Mouse (Mus musculus) ovary, postnatal 36 days (tissue): ENCODE results near the gene Ptgs2.

Experiments used
- DNase-seq: peaks from one replicate; pipeline ENCODE4 v3.0.0; 2022; ENCODE audit warnings: low spot score, mixed read lengths

Gene Ptgs2

GRCm38 (mm10) chr1:150099790-150100333 is at the start of gene Ptgs2:
Gene Ptgs2, plus strand, starts transcription at chr1:150100031.
- peak; percentile 45 for DNase-seq

GRCm38 (mm10) chr1:150050256-150050655 is 49.6 kb upstream of the Ptgs2 start:
- no peak for DNase-seq

GRCm38 (mm10) chr1:150065684-150066083 is 34.1 kb upstream of the Ptgs2 start:
- no peak for DNase-seq

GRCm38 (mm10) chr1:150072880-150073279 is 27.0 kb upstream of the Ptgs2 start:
- no peak for DNase-seq

- DNase-seq = no peak
Measured at GRCm38 (mm10) chr1:150074609-150075008, 25.2 kb upstream of the Ptgs2 start.

- no peak for DNase-seq
Measured at GRCm38 (mm10) chr1:150089040-150089692, 10.7 kb upstream of the Ptgs2 start.

- DNase-seq = no peak
Measured at GRCm38 (mm10) chr1:150090229-150090628, 9.6 kb upstream of the Ptgs2 start.

GRCm38 (mm10) chr1:150097036-150097435 is 2.8 kb upstream of the Ptgs2 start:
- no peak for DNase-seq

GRCm38 (mm10) chr1:150097721-150098120 is 2.1 kb upstream of the Ptgs2 start:
- no peak for DNase-seq

GRCm38 (mm10) chr1:150099374-150099773 is 457 bp upstream of the Ptgs2 start:
- DNase-seq = no peak

GRCm38 (mm10) chr1:150104228-150104720 is 4.4 kb downstream of the Ptgs2 start:
- no peak for DNase-seq

GRCm38 (mm10) chr1:150106736-150107135 is 6.9 kb downstream of the Ptgs2 start:
- no peak for DNase-seq

GRCm38 (mm10) chr1:150109591-150109990 is 9.8 kb downstream of the Ptgs2 start:
- no peak for DNase-seq

GRCm38 (mm10) chr1:150115352-150115751 is 15.5 kb downstream of the Ptgs2 start:
- DNase-seq = no peak

- no peak for DNase-seq
Measured at GRCm38 (mm10) chr1:150118352-150118751, 18.5 kb downstream of the Ptgs2 start.

- DNase-seq = no peak
Measured at GRCm38 (mm10) chr1:150125568-150125967, 25.7 kb downstream of the Ptgs2 start.

GRCm38 (mm10) chr1:150130070-150130469 is 30.2 kb downstream of the Ptgs2 start:
- DNase-seq = no peak

GRCm38 (mm10) chr1:150130586-150131275 is 30.9 kb downstream of the Ptgs2 start:
- no peak for DNase-seq

- no peak for DNase-seq
Measured at GRCm38 (mm10) chr1:150135350-150135749, 35.5 kb downstream of the Ptgs2 start.

- DNase-seq = no peak
Measured at GRCm38 (mm10) chr1:150139730-150140129, 39.9 kb downstream of the Ptgs2 start.

GRCm38 (mm10) chr1:150141939-150142338 is 42.1 kb downstream of the Ptgs2 start:
- DNase-seq = no peak

- no peak for DNase-seq
Measured at GRCm38 (mm10) chr1:150143578-150143977, 43.7 kb downstream of the Ptgs2 start.

- DNase-seq = no peak
Measured at GRCm38 (mm10) chr1:150145049-150145448, 45.2 kb downstream of the Ptgs2 start.
